Mouse (Mus musculus) midbrain, embryonic 11.5 days (tissue): ENCODE measurements around the gene Ntsr2. TPM values are rescaled to one million over a fixed set of nuclear protein-coding genes. Genes with fewer than 3 reads are reported as not detected.

Source experiments
- ATAC-seq: fragments of 200-750 bp; cut with Nextera tagmentation; 2 replicates; pipeline ENCODE4 v1.8.0; 2017; ENCODE audit warnings: moderate TSS enrichment, moderate library complexity; ENCODE audit not compliant: low FRiP score
- DNase-seq: peaks from one replicate; pipeline ENCODE4 v3.0.0; 2015; ENCODE audit warnings: low spot score; ENCODE audit errors: missing footprints
- H3K27ac ChIP-seq: fragments of 300-500 bp; sonication (generic); 2 replicates; pipeline ENCODE4 v1.5.1; 2014; ENCODE audit warnings: low read depth, low read length
- H3K27me3 ChIP-seq: fragments of 300-500 bp; sonication (generic); 2 replicates; pipeline ENCODE4 v1.6.1; 2014; ENCODE audit warnings: mild to moderate bottlenecking, low read length, moderate library complexity, mixed read lengths; ENCODE audit not compliant: control insufficient read depth, insufficient read depth
- H3K36me3 ChIP-seq: fragments of 300-500 bp; sonication (generic); 2 replicates; pipeline ENCODE4 v1.6.1; 2014; ENCODE audit warnings: mild to moderate bottlenecking, low read length, moderate library complexity, mixed read lengths; ENCODE audit not compliant: control insufficient read depth, insufficient read depth
- H3K4me1 ChIP-seq: fragments of 300-500 bp; sonication (generic); 2 replicates; pipeline ENCODE4 v1.6.1; 2014; ENCODE audit warnings: low read length; ENCODE audit not compliant: control insufficient read depth, insufficient read depth
- H3K4me2 ChIP-seq: fragments of 300-500 bp; sonication (generic); 2 replicates; pipeline ENCODE4 v1.6.1; 2014; ENCODE audit warnings: mild to moderate bottlenecking, moderate library complexity
- H3K4me3 ChIP-seq: fragments of 300-500 bp; sonication (generic); 2 replicates; pipeline ENCODE4 v1.5.1; 2014; ENCODE audit warnings: low read depth, low read length
- H3K9ac ChIP-seq: fragments of 300-500 bp; sonication (generic); 2 replicates; pipeline ENCODE4 v1.6.1; 2014; ENCODE audit warnings: low read length
- H3K9me3 ChIP-seq: fragments of 300-500 bp; sonication (generic); 2 replicates; pipeline ENCODE4 v1.6.1; 2016; ENCODE audit warnings: low read length; ENCODE audit not compliant: control insufficient read depth
- WGBS: fragments of 180-500 bp; shearing (Covaris S2); extraction: QIAGEN DNeasy Blood & Tissue Kit; methylation state at CpG from one replicate; pipeline ENCODE4 v1.1.7; 2014; 5-methylcytosine and 5-hydroxymethylcytosine counted together
- polyA plus RNA-seq: library from polyadenylated mRNA; unstranded; fragments of >200 nt; fragmentation: Nextera tagmentation; extraction: Ambion mirVana; gene quantifications from 2 replicates; pipeline ENCODE4 v1.2.1, GENCODE M21; 2014

The Ntsr2 gene
- polyA plus RNA-seq, 1 experiment from 2014 or later = not detected

- Histone ChIP-seq H3K27ac (no peak overlapping the region), H3K4me2 (no peak overlapping the region), H3K9ac (no peak overlapping the region), H3K4me1 (no peaks in the 10 kb centered on the region), H3K27me3 (no peaks in the 10 kb centered on the region), H3K4me3 (no peak overlapping the region), H3K36me3 (no peaks in the 10 kb centered on the region), H3K9me3 (no peaks in the 10 kb centered on the region)
- DNase-seq (no peak), ATAC-seq (no peak)
- WGBS = 77% methylated on average over 7 of the region's 7 CpGs
Observed at GRCm38 (mm10) chr12:16630152-16630865, 22.9 kb upstream of the Ntsr2 start.

GRCm38 (mm10) chr12:16630866-16631185 lies 22.4 kb upstream of the Ntsr2 start:
- no peaks in the 10 kb centered on the region for H3K4me1 ChIP-seq

DNA sequence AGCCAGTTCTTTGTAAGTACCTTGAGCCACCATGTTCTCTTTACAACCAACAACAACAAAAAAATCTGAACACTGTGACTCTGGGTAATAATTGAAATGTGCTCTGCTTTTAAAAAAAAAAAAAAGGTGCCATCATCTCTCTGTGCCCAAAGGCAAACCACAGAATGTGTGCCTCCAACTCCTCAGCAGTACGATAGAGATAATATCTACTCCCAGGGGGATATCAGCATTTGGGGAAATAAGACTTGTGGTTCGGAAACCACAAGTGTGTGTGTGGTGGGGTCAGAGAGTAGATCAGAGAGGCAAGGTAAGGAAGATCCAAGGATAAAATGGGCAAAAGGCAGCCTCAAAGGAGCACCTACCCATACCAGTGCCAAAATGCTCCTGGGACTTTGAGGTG lies 21.8 kb upstream of the Ntsr2 start:
- no peak for DNase-seq
- Histone ChIP-seq H3K4me2 (no peak overlapping the region), H3K4me1 (no peaks in the 10 kb centered on the region), H3K27ac (no peak overlapping the region), H3K27me3 (no peaks in the 10 kb centered on the region), H3K36me3 (no peaks in the 10 kb centered on the region), H3K9ac (no peak overlapping the region), H3K4me3 (no peak overlapping the region), H3K9me3 (no peaks in the 10 kb centered on the region)
- no peak for ATAC-seq
- WGBS = 82% methylated on average over 2 of the region's 2 CpGs

More at GRCm38 (mm10) chr12:16630866-16631185, 22.4 kb upstream of the Ntsr2 start:
- Histone ChIP-seq H3K9ac (no peak overlapping the region), H3K27me3 (no peaks in the 10 kb centered on the region), H3K27ac (no peak overlapping the region), H3K36me3 (no peaks in the 10 kb centered on the region), H3K4me3 (no peak overlapping the region), H3K4me2 (no peak overlapping the region), H3K9me3 (no peaks in the 10 kb centered on the region)
- ATAC-seq (no peak), DNase-seq (no peak)
- 91% methylated on average over 1 of the region's 1 CpGs for WGBS

DNA sequence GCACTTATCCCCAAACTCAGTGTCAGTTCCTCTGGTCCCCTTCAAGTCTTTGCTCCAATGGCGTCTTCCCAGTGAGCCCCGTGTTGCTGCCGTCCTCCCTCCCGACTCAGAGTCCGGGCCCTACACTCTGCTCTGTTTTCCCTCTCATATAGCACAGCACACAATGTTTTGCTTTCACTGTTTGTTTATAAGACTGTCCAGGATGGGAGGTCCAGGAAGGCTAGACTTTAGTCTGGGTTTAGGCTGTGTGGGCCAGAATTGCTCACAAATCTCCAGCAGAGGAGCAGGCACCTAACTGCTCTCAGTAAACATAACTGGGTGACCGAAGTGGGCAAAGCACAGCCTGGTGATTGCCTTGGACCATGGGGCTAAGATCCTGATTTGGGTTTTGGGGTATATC lies 19.9 kb upstream of the Ntsr2 start:
- H3K4me1 ChIP-seq = no peaks in the 10 kb centered on the region
- no peaks in the 10 kb centered on the region for H3K36me3 ChIP-seq
- H3K9ac ChIP-seq = no peak overlapping the region
- no peak overlapping the region for H3K4me3 ChIP-seq
- WGBS = 88% methylated on average over 6 of the region's 6 CpGs
- DNase-seq (no peak), ATAC-seq (no peak)
- no peak overlapping the region for H3K27ac ChIP-seq
- H3K4me2 ChIP-seq = no peak overlapping the region
- no peaks in the 10 kb centered on the region for H3K9me3 ChIP-seq
- H3K27me3 ChIP-seq = no peaks in the 10 kb centered on the region

GRCm38 (mm10) chr12:16634075-16634813 lies 18.9 kb upstream of the Ntsr2 start:
- DNase-seq (peak; percentile 96), ATAC-seq (peak; percentile 55; the same call in 1 of the 2 replicates)
- Histone ChIP-seq H3K4me3 (no peak overlapping the region), H3K27ac (no peak overlapping the region), H3K4me1 (no peaks in the 10 kb centered on the region), H3K27me3 (no peaks in the 10 kb centered on the region), H3K36me3 (no peaks in the 10 kb centered on the region), H3K9ac (no peak overlapping the region), H3K4me2 (no peak overlapping the region), H3K9me3 (no peaks in the 10 kb centered on the region)
- 61% methylated on average over 14 of the region's 14 CpGs for WGBS

GRCm38 (mm10) chr12:16635816-16636215 lies 17.4 kb upstream of the Ntsr2 start:
- no peaks in the 10 kb centered on the region for H3K27me3 ChIP-seq
- no peak overlapping the region for H3K4me2 ChIP-seq
- no peaks in the 10 kb centered on the region for H3K4me1 ChIP-seq
- 82% methylated on average over 6 of the region's 6 CpGs for WGBS
- H3K4me3 ChIP-seq = no peak overlapping the region
- no peaks in the 10 kb centered on the region for H3K36me3 ChIP-seq
- H3K27ac ChIP-seq = no peak overlapping the region
- H3K9me3 ChIP-seq = no peaks in the 10 kb centered on the region
- no peak for ATAC-seq
- no peak for DNase-seq
- no peak overlapping the region for H3K9ac ChIP-seq

GRCm38 (mm10) chr12:16639078-16639771 lies 14.0 kb upstream of the Ntsr2 start:
- H3K9me3 ChIP-seq = no peaks in the 10 kb centered on the region
- no peak overlapping the region for H3K9ac ChIP-seq
- no peak overlapping the region for H3K4me2 ChIP-seq
- ATAC-seq (no peak), DNase-seq (no peak)
- H3K4me1 ChIP-seq = peaks cover 5% of the 10 kb centered on the region
- H3K36me3 ChIP-seq = no peaks in the 10 kb centered on the region
- no peak overlapping the region for H3K4me3 ChIP-seq
- WGBS = 79% methylated on average over 12 of the region's 12 CpGs
- no peak overlapping the region for H3K27ac ChIP-seq
- H3K27me3 ChIP-seq = no peaks in the 10 kb centered on the region

- Histone ChIP-seq H3K4me3 (no peak overlapping the region), H3K36me3 (no peaks in the 10 kb centered on the region), H3K4me1 (peaks cover 8% of the 10 kb centered on the region), H3K27ac (no peak overlapping the region), H3K9me3 (no peaks in the 10 kb centered on the region), H3K9ac (no peak overlapping the region), H3K4me2 (no peak overlapping the region), H3K27me3 (no peaks in the 10 kb centered on the region)
- no peak for ATAC-seq
- no peak for DNase-seq
- 91% methylated on average over 6 of the region's 6 CpGs for WGBS
Observed at GRCm38 (mm10) chr12:16640075-16640474, 13.1 kb upstream of the Ntsr2 start.

DNA sequence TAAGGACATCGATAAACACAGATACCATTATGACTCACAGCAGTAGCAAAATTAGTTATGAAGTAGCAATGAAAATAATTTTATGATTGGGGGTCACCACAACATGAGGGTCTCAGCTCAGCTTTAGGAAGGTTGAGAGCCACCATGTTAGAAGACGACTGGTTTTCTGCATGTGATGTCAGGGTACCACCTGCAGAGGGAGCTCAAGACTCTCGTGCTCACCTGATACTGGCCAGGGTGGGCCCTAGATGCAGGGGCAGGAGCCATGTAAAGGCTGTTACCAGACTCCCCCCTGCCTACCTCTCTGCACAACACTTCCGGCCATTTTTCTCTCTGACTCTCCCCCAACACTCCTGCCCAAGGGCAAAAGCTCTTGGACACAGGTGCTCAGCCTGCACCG lies 11.2 kb upstream of the Ntsr2 start:
- Histone ChIP-seq H3K27me3 (no peaks in the 10 kb centered on the region), H3K4me3 (no peak overlapping the region), H3K9me3 (no peaks in the 10 kb centered on the region), H3K36me3 (no peaks in the 10 kb centered on the region), H3K9ac (no peak overlapping the region), H3K4me2 (no peak overlapping the region), H3K4me1 (peaks cover 8% of the 10 kb centered on the region), H3K27ac (no peak overlapping the region)
- DNase-seq (no peak), ATAC-seq (no peak)
- WGBS = 61% methylated on average over 5 of the region's 5 CpGs
